Mouse (Mus musculus): ENCODE results near the gene Aqp9.

GRCm38 (mm10) chr9:71138936-71139335 is 29.5 kb downstream of the Aqp9 start:
- TF ChIP-seq POLR2A (IDR thresholded peaks at IDR 0.05; ENCODE audit: borderline replicate concordance, extremely low read depth, insufficient read depth, insufficient read length, poor library complexity, severe bottlenecking) (no peak), CTCF (IDR thresholded peaks at IDR 0.05; ENCODE audit: borderline replicate concordance, extremely low read depth, insufficient read depth, insufficient read length) (no peak)

Measured in brain, embryonic 14.5 days (tissue).